Mouse (Mus musculus) MEL (cell line): ENCODE measurements at regions not wholly inside any gene's neighbourhood (a gene's known extent, or its start where the extent isn't known, plus 50 kb on each side); places are given as distances from the start of the nearest gene placed in this dataset.

Experiments
- DNase-seq: peaks from one replicate; pipeline ENCODE4 v3.0.0; 2011; ENCODE audit warnings: low read depth, low spot score
- H3K27ac ChIP-seq: 2 replicates; pipeline ENCODE4 v1.5.1; 2012; ENCODE audit warnings: low read depth, mild to moderate bottlenecking, control low read depth, low read length, moderate library complexity; ENCODE audit not compliant: control insufficient read depth
- H3K27me3 ChIP-seq, 2 experiments: fragments of 150-350 bp in 1 of 2; sonication (generic) in 1 of 2; 2 replicates each; pipeline ENCODE4 v1.6.1; 2012; ENCODE audit warnings: low read length in 2 of 2, mild to moderate bottlenecking in 2 of 2, improper control_type of control experiment in 1 of 2, moderate library complexity in 1 of 2; ENCODE audit not compliant: insufficient read depth in 2 of 2, control insufficient read depth in 1 of 2
- H3K36me3 ChIP-seq, 2 experiments: 2 replicates each; pipeline ENCODE4 v1.6.1; 2012 to 2014; ENCODE audit warnings: low read length in 2 of 2, improper control_type of control experiment in 1 of 2, inconsistent platforms in 1 of 2, mild to moderate bottlenecking in 1 of 2; ENCODE audit not compliant: insufficient read depth in 2 of 2, control insufficient read depth in 1 of 2
- H3K4me1 ChIP-seq, 2 experiments: fragments of 150-350 bp in 1 of 2; sonication (generic) in 1 of 2; 2 replicates each; pipeline ENCODE4 v1.6.1; 2012; ENCODE audit warnings: low read length in 2 of 2, improper control_type of control experiment in 1 of 2, mild to moderate bottlenecking in 1 of 2; ENCODE audit not compliant: insufficient read depth in 2 of 2, control insufficient read depth in 1 of 2
- H3K4me3 ChIP-seq, 2 experiments: fragments of 150-350 bp in 1 of 2; sonication (generic) in 1 of 2; 2 replicates each; pipeline ENCODE4 v1.5.1; 2012; ENCODE audit warnings: low read depth in 2 of 2, low read length in 2 of 2, mild to moderate bottlenecking in 2 of 2, moderate library complexity in 2 of 2, control low read depth in 1 of 2, improper control_type of control experiment in 1 of 2; ENCODE audit not compliant: control insufficient read depth in 1 of 2, insufficient read depth in 1 of 2
- H3K79me2 ChIP-seq: 2 replicates; pipeline ENCODE4 v1.6.1; 2012; ENCODE audit warnings: mild to moderate bottlenecking, low read length, moderate library complexity; ENCODE audit not compliant: control insufficient read depth, poor library complexity, insufficient read depth
- H3K9ac ChIP-seq: 2 replicates; pipeline ENCODE4 v1.6.1; 2012; ENCODE audit warnings: low read depth, mild to moderate bottlenecking, control low read depth, low read length, moderate library complexity; ENCODE audit not compliant: control insufficient read depth, poor library complexity, severe bottlenecking
- H3K9me3 ChIP-seq: fragments of 150-350 bp; sonication (generic); replicated peaks from 2 replicates; pipeline ENCODE4 v1.6.1; 2012; ENCODE audit warnings: mild to moderate bottlenecking, low read length, improper control_type of control experiment, moderate library complexity; ENCODE audit not compliant: insufficient read depth
- BHLHE40 ChIP-seq: IDR thresholded peaks from 2 replicates; pipeline ENCODE4 v1.6.1; 2012; ENCODE audit warnings: low read depth, mild to moderate bottlenecking, inconsistent platforms, low read length, improper control_type of control experiment, borderline replicate concordance
- CHD1 ChIP-seq: IDR thresholded peaks from 2 replicates; pipeline ENCODE4 v1.6.1; 2012; ENCODE audit warnings: low read depth, mild to moderate bottlenecking, inconsistent platforms, low read length, improper control_type of control experiment
- CTCF ChIP-seq, 3 experiments: IDR thresholded peaks in 2 of 3; conservative IDR thresholded peaks in 1 of 3; 2 replicates each; pipeline ENCODE4 v1.5.1; 2011 to 2012; ENCODE audit warnings: low read length in 3 of 3, low read depth in 2 of 3, mild to moderate bottlenecking in 2 of 3, improper control_type of control experiment in 1 of 3, inconsistent platforms in 1 of 3, mixed read lengths in 1 of 3, moderate library complexity in 1 of 3; ENCODE audit not compliant: control insufficient read depth in 1 of 3, insufficient read depth in 1 of 3, poor library complexity in 1 of 3, severe bottlenecking in 1 of 3
- ETS1 ChIP-seq: IDR thresholded peaks from 2 replicates; pipeline ENCODE4 v1.6.1; 2012; ENCODE audit warnings: low read depth, mild to moderate bottlenecking, inconsistent platforms, low read length, improper control_type of control experiment, moderate library complexity
- KAT2A ChIP-seq: conservative IDR thresholded peaks from 2 replicates; pipeline ENCODE4 v1.6.1; 2012; ENCODE audit warnings: low read depth, low read length, improper control_type of control experiment, inconsistent platforms
- MAFK ChIP-seq: IDR thresholded peaks from 2 replicates; pipeline ENCODE4 v1.6.1; 2011; ENCODE audit warnings: low read depth, mild to moderate bottlenecking, low read length, improper control_type of control experiment, borderline replicate concordance
- MEF2A ChIP-seq: IDR thresholded peaks from 2 replicates; pipeline ENCODE4 v1.6.1; 2014; ENCODE audit warnings: low read depth, mild to moderate bottlenecking, inconsistent platforms, low read length, improper control_type of control experiment; ENCODE audit not compliant: poor library complexity, insufficient replicate concordance, severe bottlenecking; ENCODE audit errors: extremely low read depth
- MYC ChIP-seq: IDR thresholded peaks from 2 replicates; pipeline ENCODE4 v1.6.1; 2011; ENCODE audit warnings: low read depth, mild to moderate bottlenecking, low read length, improper control_type of control experiment, moderate library complexity
- NELFE ChIP-seq: IDR thresholded peaks from 2 replicates; pipeline ENCODE4 v1.6.1; 2011; ENCODE audit warnings: low read depth, low read length, improper control_type of control experiment
- POLR2A ChIP-seq, 2 experiments: IDR thresholded peaks; 2 replicates each; pipeline ENCODE4 v1.6.1; 2011 to 2012; ENCODE audit warnings: low read length in 2 of 2, mild to moderate bottlenecking in 2 of 2, control low read depth in 1 of 2, improper control_type of control experiment in 1 of 2, low read depth in 1 of 2, moderate library complexity in 1 of 2; ENCODE audit not compliant: control insufficient read depth in 1 of 2, insufficient read depth in 1 of 2, poor library complexity in 1 of 2
- POLR2AphosphoS2 ChIP-seq: IDR thresholded peaks from 2 replicates; pipeline ENCODE4 v1.6.1; 2011; ENCODE audit warnings: low read length, improper control_type of control experiment
- POLR2AphosphoS5 ChIP-seq: IDR thresholded peaks from 2 replicates; pipeline ENCODE4 v1.6.1; 2012; ENCODE audit warnings: low read depth, borderline replicate concordance, mild to moderate bottlenecking, inconsistent platforms, low read length, moderate library complexity, mixed read lengths
- RAD21 ChIP-seq: IDR thresholded peaks from 2 replicates; pipeline ENCODE4 v1.6.1; 2011; ENCODE audit warnings: mild to moderate bottlenecking, low read depth, low read length, improper control_type of control experiment
- RCOR1 ChIP-seq: IDR thresholded peaks from 2 replicates; pipeline ENCODE4 v1.6.1; 2012; ENCODE audit warnings: low read depth, mild to moderate bottlenecking, inconsistent platforms, low read length, improper control_type of control experiment
- SMC3 ChIP-seq: IDR thresholded peaks from 2 replicates; pipeline ENCODE4 v1.6.1; 2011; ENCODE audit warnings: low read depth, low read length, improper control_type of control experiment
- TAL1 ChIP-seq: IDR thresholded peaks from 2 replicates; pipeline ENCODE4 v1.6.1; 2012; ENCODE audit warnings: mild to moderate bottlenecking, inconsistent platforms, low read length, moderate library complexity, mixed read lengths
- TCF12 ChIP-seq: IDR thresholded peaks from 2 replicates; pipeline ENCODE4 v1.6.1; 2014; ENCODE audit warnings: low read depth, mild to moderate bottlenecking, inconsistent platforms, low read length, improper control_type of control experiment, moderate library complexity
- UBTF ChIP-seq: IDR thresholded peaks from 2 replicates; pipeline ENCODE4 v1.6.1; 2012; ENCODE audit warnings: low read depth, mild to moderate bottlenecking, inconsistent platforms, low read length, improper control_type of control experiment, moderate library complexity, borderline replicate concordance; ENCODE audit not compliant: insufficient read depth
- USF2 ChIP-seq, 2 experiments: IDR thresholded peaks; 2 replicates each; pipeline ENCODE4 v1.6.1; 2011 to 2012; ENCODE audit warnings: improper control_type of control experiment in 2 of 2, low read length in 2 of 2, borderline replicate concordance in 1 of 2, inconsistent platforms in 1 of 2, low read depth in 1 of 2, mild to moderate bottlenecking in 1 of 2; ENCODE audit not compliant: insufficient read depth in 1 of 2
- ZKSCAN1 ChIP-seq: IDR thresholded peaks from 2 replicates; pipeline ENCODE4 v1.6.1; 2012; ENCODE audit warnings: low read depth, mild to moderate bottlenecking, inconsistent platforms, low read length, improper control_type of control experiment, moderate library complexity
- ZNF384 ChIP-seq: IDR thresholded peaks from 2 replicates; pipeline ENCODE4 v1.6.1; 2012; ENCODE audit warnings: low read depth, mild to moderate bottlenecking, inconsistent platforms, low read length, improper control_type of control experiment

GRCm38 (mm10) chr1:194208034-194209000 is 409.7 kb upstream of the Plxna2 start:
- Histone ChIP-seq H3K4me3 (no peak overlapping the region), H3K9ac (no peak overlapping the region), H3K27me3 (no peaks in the 10 kb centered on the region), H3K79me2 (no peaks in the 10 kb centered on the region), H3K4me1 (no peaks in the 10 kb centered on the region), H3K9me3 (no peaks in the 10 kb centered on the region), H3K36me3 (no peaks in the 10 kb centered on the region), H3K27ac (no peak overlapping the region)
- TF ChIP-seq TAL1 (no peak), SMC3 (no peak), UBTF (no peak), USF2 (IDR thresholded peaks at IDR 0.05; ENCODE audit: borderline replicate concordance in 1 of 2, insufficient read depth in 1 of 2, low read depth in 1 of 2, low read length in 2 of 2) (no peak)
- no peak for DNase-seq

- H3K36me3 ChIP-seq = no peaks in the 10 kb centered on the region
- DNase-seq = no peak
- TF ChIP-seq TCF12 (no peak), MAFK (no peak), USF2 (IDR thresholded peaks at IDR 0.05; ENCODE audit: borderline replicate concordance in 1 of 2, insufficient read depth in 1 of 2, low read depth in 1 of 2, low read length in 2 of 2) (no peak), NELFE (no peak), ZNF384 (no peak), RCOR1 (no peak), RAD21 (no peak), POLR2A (IDR thresholded peaks at IDR 0.05; ENCODE audit: control insufficient read depth in 1 of 2, insufficient read depth in 1 of 2, low read depth in 1 of 2, low read length in 2 of 2, poor library complexity in 1 of 2) (no peak), POLR2AphosphoS2 (no peak)
- H3K4me3 ChIP-seq = no peak overlapping the region
- no peak overlapping the region for H3K9ac ChIP-seq
- no peaks in the 10 kb centered on the region for H3K79me2 ChIP-seq
- no peaks in the 10 kb centered on the region for H3K9me3 ChIP-seq
- no peaks in the 10 kb centered on the region for H3K27me3 ChIP-seq
- no peak overlapping the region for H3K27ac ChIP-seq
- no peaks in the 10 kb centered on the region for H3K4me1 ChIP-seq
Observed at GRCm38 (mm10) chr1:194197516-194197915, 420.5 kb upstream of the Plxna2 start.

- Histone ChIP-seq H3K9ac (no peak overlapping the region), H3K4me1 (no peaks in the 10 kb centered on the region), H3K9me3 (no peaks in the 10 kb centered on the region), H3K4me3 (no peak overlapping the region), H3K36me3 (no peaks in the 10 kb centered on the region), H3K27ac (no peak overlapping the region), H3K27me3 (no peaks in the 10 kb centered on the region), H3K79me2 (no peaks in the 10 kb centered on the region)
- no peak for TF ChIP-seq CTCF (IDR thresholded peaks at IDR 0.05 in 2 of 3, conservative IDR thresholded peaks at IDR 0.05 in 1 of 3; ENCODE audit: control insufficient read depth in 1 of 3, insufficient read depth in 1 of 3, low read depth in 2 of 3, low read length in 3 of 3, poor library complexity in 1 of 3, severe bottlenecking in 1 of 3)
- TF ChIP-seq KAT2A = no peak
- no peak for TF ChIP-seq ETS1
- no peak for TF ChIP-seq MYC
- no peak for TF ChIP-seq BHLHE40
- no peak for TF ChIP-seq POLR2AphosphoS2
- TF ChIP-seq CHD1 = no peak
- TF ChIP-seq ZKSCAN1 = no peak
- no peak for TF ChIP-seq ZNF384
- no peak for TF ChIP-seq MAFK
- TF ChIP-seq POLR2AphosphoS5 = no peak
- TF ChIP-seq MEF2A = no peak
- TF ChIP-seq SMC3 = no peak
- TF ChIP-seq TAL1 = no peak
- DNase-seq = no peak
Observed at GRCm38 (mm10) chr1:194182293-194182692, 435.7 kb upstream of the Plxna2 start.
